Mouse (Mus musculus): ENCODE data around the gene Rps27a.

DNA sequence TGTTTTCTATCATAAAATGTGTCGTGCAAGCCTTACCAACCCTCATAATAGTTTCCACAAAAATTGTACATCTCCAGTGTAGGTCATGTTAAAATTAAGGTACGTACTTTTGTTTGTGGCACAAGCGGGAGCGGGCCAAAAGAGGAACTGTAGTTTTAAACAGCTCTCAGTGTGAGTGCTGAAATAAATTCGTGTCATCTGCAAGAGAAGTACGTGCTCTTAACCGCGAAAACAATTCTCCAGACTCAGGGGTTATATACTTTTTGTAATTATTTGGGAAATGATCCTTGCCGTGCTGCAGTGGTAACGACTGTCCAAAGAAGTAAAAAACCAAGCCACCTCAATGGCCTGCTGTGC lies 33.6 kb downstream of the Rps27a start:
- TF ChIP-seq CTCF (IDR thresholded peaks at IDR 0.05; ENCODE audit: insufficient read depth, low read length) (no peak), POLR2A (IDR thresholded peaks at IDR 0.05; ENCODE audit: borderline replicate concordance, extremely low read depth, low read depth, low read length) (no peak)
